Mouse (Mus musculus) kidney, adult 2 months (tissue): ENCODE measurements around the gene Sav1.

Source experiments
- CTCF ChIP-seq: fragments of 200-500 bp; conservative IDR thresholded peaks from 2 replicates; pipeline ENCODE4 v1.5.1; 2011; ENCODE audit warnings: low read depth, mild to moderate bottlenecking, control low read depth, low read length, moderate library complexity, mixed read lengths; ENCODE audit not compliant: insufficient read depth, insufficient read length
- POLR2A ChIP-seq: fragments of 200-500 bp; IDR thresholded peaks from one replicate; pipeline ENCODE4 v1.6.1; 2011; ENCODE audit warnings: low read depth, low read length, control low read depth

- TF ChIP-seq CTCF (no peak), POLR2A (no peak)
Measured at GRCm38 (mm10) chr12:69923603-69924002, 63.2 kb downstream of the Sav1 start.
